Mouse (Mus musculus): ENCODE data around the gene AI854703. TPM values are rescaled to one million over a fixed set of nuclear protein-coding genes. Genes with fewer than 3 reads are reported as not detected.

Gene AI854703
- polyA plus RNA-seq, 1 experiment from 2014 or later: 0.40 TPM

- peaks cover 26% of the 10 kb centered on the region for H3K36me3 ChIP-seq (ENCODE audit: control insufficient read depth, insufficient read depth, low read length)
- H3K4me1 ChIP-seq (replicated peaks; ENCODE audit: control insufficient read depth, insufficient read depth, low read length): peaks cover 11% of the 10 kb centered on the region
- H3K4me3 ChIP-seq (ENCODE audit: low read depth, low read length): peak within 1 kb of the TSS; percentile 84
- H3K27ac ChIP-seq (ENCODE audit: low read depth, low read length): peak within 1 kb of the TSS; percentile 69
- peak; percentile 84 for ATAC-seq (replicated peaks; ENCODE audit: low FRiP score)
- peak within 1 kb of the TSS; percentile 81 for H3K4me2 ChIP-seq
- WGBS: 11% methylated on average over 45 of the region's 45 CpGs
- H3K9ac ChIP-seq (ENCODE audit: low read depth, low read length): peak within 1 kb of the TSS; percentile 84
- DNase-seq (ENCODE audit: low spot score): peak; percentile 90
- H3K27me3 ChIP-seq (replicated peaks; ENCODE audit: control insufficient read depth, insufficient read depth, low read length): no peaks in the 10 kb centered on the region
- peaks cover 10% of the 10 kb centered on the region for H3K9me3 ChIP-seq (ENCODE audit: control insufficient read depth, low read length)
Measured at GRCm38 (mm10) chr6:48593158-48594042, 33.2 kb upstream of the AI854703 start, which contains the start of the genes Repin1 and Gm44965. Gene Repin1 (plus strand): TSS chr6:48593883. Gene Gm44965 (plus strand): TSS chr6:48593941.

DNA sequence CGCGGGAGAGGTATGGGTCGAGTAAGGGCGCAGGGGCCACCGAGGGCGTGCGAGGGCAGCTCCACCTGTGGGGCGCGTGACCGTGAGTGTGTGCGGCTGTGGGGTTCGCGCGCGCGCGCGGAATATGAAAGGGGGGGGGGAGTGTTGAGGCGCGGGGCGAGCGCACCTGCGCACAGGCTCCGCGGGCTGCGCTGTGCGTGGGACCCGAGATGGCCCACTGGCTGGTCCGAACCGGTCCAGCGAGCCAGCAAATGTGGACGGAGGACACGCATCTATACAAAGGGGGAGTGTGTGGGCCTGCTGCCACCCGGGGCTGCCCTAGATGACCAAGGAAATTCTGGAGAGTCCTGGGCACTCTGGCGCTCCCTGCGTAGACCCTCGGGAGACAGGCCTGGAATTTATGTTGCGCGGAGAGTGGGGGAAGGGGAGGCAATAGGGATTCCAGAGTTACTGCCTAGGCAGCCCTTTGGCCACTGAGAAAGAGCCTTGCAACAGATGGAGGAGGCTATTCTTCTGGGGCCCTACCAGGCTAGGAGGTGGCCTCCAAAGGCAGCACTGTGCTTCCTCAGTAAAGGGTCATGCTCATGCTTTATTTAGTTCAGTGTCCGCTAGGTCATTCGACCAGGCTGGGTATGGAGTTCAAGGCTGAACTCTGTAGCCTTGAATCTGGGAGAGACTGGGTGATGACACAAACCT is 32.4 kb upstream of the AI854703 start:
- DNase-seq (ENCODE audit: low spot score) (peak; percentile 60), ATAC-seq (replicated peaks; ENCODE audit: low FRiP score) (peak; percentile 55)
- H3K9ac ChIP-seq (ENCODE audit: low read depth, low read length): peak overlapping the region; percentile 84
- H3K4me1 ChIP-seq (replicated peaks; ENCODE audit: control insufficient read depth, insufficient read depth, low read length): peaks cover 11% of the 10 kb centered on the region
- peaks cover 10% of the 10 kb centered on the region for H3K9me3 ChIP-seq (ENCODE audit: control insufficient read depth, low read length)
- no peaks in the 10 kb centered on the region for H3K27me3 ChIP-seq (replicated peaks; ENCODE audit: control insufficient read depth, insufficient read depth, low read length)
- peak overlapping the region; percentile 84 for H3K4me3 ChIP-seq (ENCODE audit: low read depth, low read length)
- peaks cover 26% of the 10 kb centered on the region for H3K36me3 ChIP-seq (ENCODE audit: control insufficient read depth, insufficient read depth, low read length)
- peak overlapping the region; percentile 81 for H3K4me2 ChIP-seq
- 2% methylated on average over 41 of the region's 41 CpGs for WGBS
- peak overlapping the region; percentile 69 for H3K27ac ChIP-seq (ENCODE audit: low read depth, low read length)

DNA sequence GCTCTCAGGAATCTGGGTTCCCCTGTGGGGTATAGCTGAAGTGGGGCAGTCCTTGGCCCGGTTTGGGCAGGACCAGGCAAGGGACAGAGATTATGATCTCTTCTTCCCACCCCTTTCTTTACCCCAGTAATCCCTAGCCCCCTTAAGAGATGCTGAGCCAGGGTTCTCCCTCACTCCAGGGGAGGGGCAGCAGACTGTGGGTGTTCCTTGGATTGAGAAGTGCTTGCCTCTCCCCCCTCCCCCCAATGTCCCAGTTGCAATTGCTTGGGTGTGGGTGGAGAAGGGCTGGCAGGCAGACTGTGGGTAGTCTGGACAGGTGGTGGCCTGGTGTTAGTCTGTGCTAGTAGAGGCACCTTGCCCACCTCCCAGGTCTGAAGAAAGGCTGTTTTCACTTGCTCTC is 31.3 kb upstream of the AI854703 start:
- no peaks in the 10 kb centered on the region for H3K27me3 ChIP-seq (replicated peaks; ENCODE audit: control insufficient read depth, insufficient read depth, low read length)
- no peak for ATAC-seq (replicated peaks; ENCODE audit: low FRiP score)
- H3K4me2 ChIP-seq: peak overlapping the region; percentile 81
- DNase-seq (ENCODE audit: low spot score): no peak
- peaks cover 10% of the 10 kb centered on the region for H3K9me3 ChIP-seq (ENCODE audit: control insufficient read depth, low read length)
- H3K4me3 ChIP-seq (ENCODE audit: low read depth, low read length): peak overlapping the region; percentile 84
- no peak overlapping the region for H3K27ac ChIP-seq (ENCODE audit: low read depth, low read length)
- 31% methylated on average over 1 of the region's 1 CpGs for WGBS
- peak overlapping the region; percentile 84 for H3K9ac ChIP-seq (ENCODE audit: low read depth, low read length)
- H3K36me3 ChIP-seq (ENCODE audit: control insufficient read depth, insufficient read depth, low read length): peaks cover 31% of the 10 kb centered on the region
- H3K4me1 ChIP-seq (replicated peaks; ENCODE audit: control insufficient read depth, insufficient read depth, low read length): peaks cover 11% of the 10 kb centered on the region

DNA sequence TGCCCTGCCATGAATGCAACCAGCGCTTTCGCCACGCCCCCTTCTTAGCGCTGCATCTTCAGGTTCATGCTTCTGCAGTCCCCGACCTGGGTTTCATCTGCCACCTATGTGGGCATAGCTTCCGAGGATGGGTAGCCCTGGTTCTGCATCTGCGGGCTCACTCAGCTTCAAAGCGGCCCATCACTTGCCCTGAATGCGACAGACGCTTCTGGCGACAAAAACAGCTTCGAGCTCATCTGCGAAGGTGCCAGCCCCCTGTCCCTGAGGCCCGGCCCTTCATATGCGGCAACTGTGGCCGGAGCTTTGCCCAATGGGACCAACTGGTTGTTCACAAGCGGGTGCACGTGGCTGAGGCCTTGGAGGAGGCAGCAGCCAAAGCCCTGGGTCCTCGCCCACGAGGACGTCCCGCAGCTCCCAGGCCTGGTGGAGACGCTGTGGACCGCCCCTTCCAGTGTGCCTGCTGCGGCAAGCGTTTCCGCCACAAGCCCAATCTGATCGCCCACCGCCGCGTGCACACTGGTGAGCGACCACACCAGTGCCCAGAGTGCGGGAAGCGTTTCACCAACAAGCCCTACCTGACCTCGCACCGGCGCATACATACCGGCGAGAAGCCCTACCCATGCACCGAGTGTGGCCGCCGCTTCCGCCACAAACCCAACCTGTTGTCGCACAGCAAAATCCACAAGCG is 29.9 kb upstream of the AI854703 start:
- no peak for DNase-seq (ENCODE audit: low spot score)
- no peak for ATAC-seq (replicated peaks; ENCODE audit: low FRiP score)
- H3K4me3 ChIP-seq (ENCODE audit: low read depth, low read length): no peak overlapping the region
- WGBS: 95% methylated on average over 45 of the region's 45 CpGs
- no peak overlapping the region for H3K4me2 ChIP-seq
- peaks cover 11% of the 10 kb centered on the region for H3K4me1 ChIP-seq (replicated peaks; ENCODE audit: control insufficient read depth, insufficient read depth, low read length)
- H3K36me3 ChIP-seq (ENCODE audit: control insufficient read depth, insufficient read depth, low read length): peaks cover 31% of the 10 kb centered on the region
- H3K27ac ChIP-seq (ENCODE audit: low read depth, low read length): no peak overlapping the region
- H3K9me3 ChIP-seq (ENCODE audit: control insufficient read depth, low read length): peaks cover 10% of the 10 kb centered on the region
- no peaks in the 10 kb centered on the region for H3K27me3 ChIP-seq (replicated peaks; ENCODE audit: control insufficient read depth, insufficient read depth, low read length)
- H3K9ac ChIP-seq (ENCODE audit: low read depth, low read length): no peak overlapping the region

- H3K27me3 ChIP-seq (replicated peaks; ENCODE audit: control insufficient read depth, insufficient read depth, low read length): no peaks in the 10 kb centered on the region
- no peak overlapping the region for H3K4me2 ChIP-seq
- H3K9me3 ChIP-seq (ENCODE audit: control insufficient read depth, low read length): peaks cover 10% of the 10 kb centered on the region
- no peak for DNase-seq (ENCODE audit: low spot score)
- no peak overlapping the region for H3K9ac ChIP-seq (ENCODE audit: low read depth, low read length)
- no peak for ATAC-seq (replicated peaks; ENCODE audit: low FRiP score)
- WGBS: 91% methylated on average over 27 of the region's 27 CpGs
- no peak overlapping the region for H3K4me3 ChIP-seq (ENCODE audit: low read depth, low read length)
- peaks cover 12% of the 10 kb centered on the region for H3K4me1 ChIP-seq (replicated peaks; ENCODE audit: control insufficient read depth, insufficient read depth, low read length)
- H3K27ac ChIP-seq (ENCODE audit: low read depth, low read length): no peak overlapping the region
- H3K36me3 ChIP-seq (ENCODE audit: control insufficient read depth, insufficient read depth, low read length): peaks cover 31% of the 10 kb centered on the region
Measured at GRCm38 (mm10) chr6:48597233-48597625, 29.3 kb upstream of the AI854703 start.

DNA sequence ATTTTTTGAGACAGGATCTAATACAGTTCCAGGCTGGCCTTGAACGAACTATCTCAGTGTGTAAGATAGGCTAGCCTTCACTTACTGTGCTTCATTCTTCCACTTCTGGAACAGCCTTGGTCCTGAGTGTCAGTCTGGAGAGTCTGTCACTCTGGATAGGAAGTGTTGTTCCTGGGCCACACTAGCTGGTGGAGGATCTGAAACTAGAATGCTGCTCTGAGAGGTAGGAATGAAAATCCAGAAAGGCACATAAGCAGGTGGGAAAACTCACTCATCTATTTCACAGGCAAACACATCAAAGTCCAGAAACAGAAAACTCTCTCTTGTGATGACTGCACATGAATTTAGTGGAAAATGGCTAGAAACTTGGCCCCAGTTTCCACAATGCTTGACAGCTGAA is 26.0 kb upstream of the AI854703 start:
- Histone ChIP-seq H3K27ac (ENCODE audit: low read depth, low read length) (no peak overlapping the region), H3K4me1 (replicated peaks; ENCODE audit: control insufficient read depth, insufficient read depth, low read length) (peaks cover 8% of the 10 kb centered on the region), H3K9me3 (ENCODE audit: control insufficient read depth, low read length) (peaks cover 10% of the 10 kb centered on the region), H3K36me3 (ENCODE audit: control insufficient read depth, insufficient read depth, low read length) (peaks cover 29% of the 10 kb centered on the region), H3K27me3 (replicated peaks; ENCODE audit: control insufficient read depth, insufficient read depth, low read length) (no peaks in the 10 kb centered on the region), H3K4me3 (ENCODE audit: low read depth, low read length) (no peak overlapping the region), H3K4me2 (no peak overlapping the region), H3K9ac (ENCODE audit: low read depth, low read length) (no peak overlapping the region)
- no peak for ATAC-seq (replicated peaks; ENCODE audit: low FRiP score)
- DNase-seq (ENCODE audit: low spot score): no peak
- 79% methylated on average over 1 of the region's 1 CpGs for WGBS

- Histone ChIP-seq H3K36me3 (ENCODE audit: control insufficient read depth, insufficient read depth, low read length) (peaks cover 23% of the 10 kb centered on the region), H3K4me2 (peak within 1 kb of the TSS; percentile 97), H3K4me1 (replicated peaks; ENCODE audit: control insufficient read depth, insufficient read depth, low read length) (peaks cover 8% of the 10 kb centered on the region), H3K27ac (ENCODE audit: low read depth, low read length) (peak within 1 kb of the TSS; percentile 69), H3K27me3 (replicated peaks; ENCODE audit: control insufficient read depth, insufficient read depth, low read length) (no peaks in the 10 kb centered on the region), H3K9ac (ENCODE audit: low read depth, low read length) (peak within 1 kb of the TSS; percentile 76), H3K4me3 (ENCODE audit: low read depth, low read length) (peak within 1 kb of the TSS; percentile 75), H3K9me3 (ENCODE audit: control insufficient read depth, low read length) (peaks cover 7% of the 10 kb centered on the region)
- 5% methylated on average over 42 of the region's 42 CpGs for WGBS
- ATAC-seq (replicated peaks; ENCODE audit: low FRiP score) (peak; percentile 99), DNase-seq (ENCODE audit: low spot score) (peak; percentile 94)
Measured at GRCm38 (mm10) chr6:48601271-48602079, 25.1 kb upstream of the AI854703 start, which contains the start of gene Zfp775. Gene Zfp775 (plus strand): TSS chr6:48602063.

Data from liver, embryonic 11.5 days (tissue).